In genomic region chr10:84357997-84358737, GRCm38 (mm10) we compare ENCODE assay signal across 12 mouse cellular contexts.
DNase-seq lines count a peak whose midpoint lies in the region; ATAC-seq lines count a peak whose summit lies in the region.
"Had no signal": no experiment of that assay in that cellular context is flagged by ENCODE, and none has a peak within 500 bp of the region (broad histone marks: within the 10 kb centered on the region; RNA-seq: fewer than 3 reads in every experiment).

No protein-coding gene starts in this region.

- peak; percentile 86 for ATAC-seq in neural tube, embryonic 13.5 days (ENCODE audit: low read depth)
- no peak for ATAC-seq in erythroblast, adult 5-6 weeks (replicated peaks; ENCODE audit: low FRiP score, poor library complexity, severe bottlenecking)

- H3K9me3 ChIP-seq in neural tube, embryonic 13.5 days = no peaks in the 10 kb centered on the region
- H3K9me3 ChIP-seq: limb, embryonic 10.5 days; midbrain, embryonic 12.5 days had no signal

- no peak overlapping the region for H3K4me3 ChIP-seq in neural tube, embryonic 13.5 days
- H3K4me3 ChIP-seq: gastrocnemius, adult 2 months; limb, embryonic 10.5 days; midbrain, embryonic 12.5 days had no signal

- H3K9ac ChIP-seq in neural tube, embryonic 13.5 days = no peak overlapping the region
- H3K9ac ChIP-seq: midbrain, embryonic 12.5 days had no signal

- WGBS in neural tube, embryonic 13.5 days = 49% methylated on average over 4 of the region's 4 CpGs

- H3K27ac ChIP-seq in neural tube, embryonic 13.5 days (replicated peaks) = peak overlapping the region; percentile 52
- H3K27ac ChIP-seq: gastrocnemius, adult 2 months; limb, embryonic 10.5 days; midbrain, embryonic 12.5 days had no signal

- no peaks in the 10 kb centered on the region for H3K36me3 ChIP-seq in neural tube, embryonic 13.5 days
- H3K36me3 ChIP-seq: limb, embryonic 10.5 days; midbrain, embryonic 12.5 days had no signal

- no peaks in the 10 kb centered on the region for H3K4me1 ChIP-seq in neural tube, embryonic 13.5 days (replicated peaks)
- H3K4me1 ChIP-seq: limb, embryonic 10.5 days; midbrain, embryonic 12.5 days had no signal

- DNase-seq in neural tube, embryonic 10.5 days (ENCODE audit: extremely low spot score, low spot score) = no peak
- DNase-seq in frontal cortex, postnatal 10 days (ENCODE audit: low spot score in 2 of 2) = peak; percentile 74 to 78
- DNase-seq in left cerebral cortex, adult 9 months (ENCODE audit: low spot score in 2 of 2) = peak; percentile 79 to 94
- peak; percentile 33 for DNase-seq in testis, postnatal 10 days (ENCODE audit: low spot score)
- no peak for DNase-seq in adrenal gland, adult (ENCODE audit: inconsistent age in 2 of 2, low spot score in 1 of 2)
- no peak for DNase-seq in adrenal gland, postnatal 14 days
- DNase-seq: gastrocnemius, adult 2 months; thymus, adult 2 months had no signal

- H3K4me2 ChIP-seq in neural tube, embryonic 13.5 days = no peak overlapping the region
- H3K4me2 ChIP-seq: midbrain, embryonic 12.5 days had no signal

- H3K27me3 ChIP-seq in neural tube, embryonic 13.5 days = no peaks in the 10 kb centered on the region
- H3K27me3 ChIP-seq: midbrain, embryonic 12.5 days had no signal

Comparison
In these comparisons a context has a peak if more than half of its experiments do, and no peak if none do; other contexts are left out.
1. DNase-seq: peak in frontal cortex, postnatal 10 days (2 of 2), left cerebral cortex, adult 9 months (2 of 2) and testis, postnatal 10 days (single experiment); none in neural tube, embryonic 10.5 days (single experiment), adrenal gland, adult (0 of 2) and adrenal gland, postnatal 14 days (single experiment).